ENCODE assay signal across 12 mouse cellular contexts in the genomic region with DNA sequence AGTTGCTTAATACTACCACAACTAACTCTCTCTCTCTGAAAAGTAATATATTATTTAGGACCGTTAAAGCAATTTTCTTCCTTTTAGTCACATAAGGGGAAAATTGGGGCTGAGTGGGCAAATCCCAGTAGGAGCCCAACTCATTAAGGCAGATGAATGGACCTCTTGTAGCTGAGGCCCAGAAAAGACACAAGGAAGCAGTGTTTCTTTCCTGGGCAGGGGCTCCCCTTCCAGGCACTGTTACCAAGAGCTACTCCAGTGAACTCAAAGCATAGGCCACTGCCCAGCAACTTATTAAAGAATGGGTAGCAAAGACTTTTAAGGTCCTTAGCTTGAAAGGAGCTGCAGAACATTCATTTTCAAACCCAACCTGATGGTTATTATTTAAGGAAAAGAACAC. TPM values are rescaled to one million over a fixed set of nuclear protein-coding genes. Genes with fewer than 3 reads are reported as not detected.
DNase-seq lines count a peak whose midpoint lies in the region; ATAC-seq lines count a peak whose summit lies in the region.
"Had no signal": no experiment of that assay in that cellular context is flagged by ENCODE, and none has a peak within 500 bp of the region (broad histone marks: within the 10 kb centered on the region; RNA-seq: fewer than 3 reads in every experiment).

No protein-coding gene starts in this region.

- H3K4me3 ChIP-seq in midbrain, embryonic 15.5 days, result no peak overlapping the region
- H3K4me3 ChIP-seq in midbrain, embryonic 11.5 days (ENCODE audit: low read depth, low read length), result no peak overlapping the region
- H3K4me3 ChIP-seq in forebrain, embryonic 16.5 days (replicated peaks; ENCODE audit: low read length), result no peak overlapping the region
- no peak overlapping the region for H3K4me3 ChIP-seq in heart, embryonic 11.5 days (ENCODE audit: low read depth, low read length)
- H3K4me3 ChIP-seq: heart, embryonic 12.5 days; intestine, embryonic 15.5 days had no signal

- no peak overlapping the region for H3K4me2 ChIP-seq in midbrain, embryonic 15.5 days
- H3K4me2 ChIP-seq in midbrain, embryonic 11.5 days, result no peak overlapping the region
- no peak overlapping the region for H3K4me2 ChIP-seq in forebrain, embryonic 16.5 days (ENCODE audit: low read length)
- no peak overlapping the region for H3K4me2 ChIP-seq in heart, embryonic 11.5 days
- H3K4me2 ChIP-seq: heart, embryonic 12.5 days; intestine, embryonic 15.5 days had no signal

- 47% methylated on average over 1 of the region's 1 CpGs for WGBS in midbrain, embryonic 15.5 days
- 68% methylated on average over 1 of the region's 1 CpGs for WGBS in midbrain, embryonic 11.5 days
- WGBS in forebrain, embryonic 16.5 days, result 0% methylated on average over 1 of the region's 1 CpGs
- WGBS in heart, embryonic 11.5 days (ENCODE audit: insufficient replicate concordance), result 90% methylated on average over 1 of the region's 1 CpGs

- H3K36me3 ChIP-seq in midbrain, embryonic 15.5 days (replicated peaks), result no peaks in the 10 kb centered on the region
- H3K36me3 ChIP-seq in midbrain, embryonic 11.5 days (ENCODE audit: control insufficient read depth, insufficient read depth, low read length), result no peaks in the 10 kb centered on the region
- H3K36me3 ChIP-seq in forebrain, embryonic 16.5 days (ENCODE audit: control insufficient read depth, insufficient read depth), result no peaks in the 10 kb centered on the region
- H3K36me3 ChIP-seq in heart, embryonic 11.5 days (ENCODE audit: control insufficient read depth, insufficient read depth, low read length), result no peaks in the 10 kb centered on the region
- H3K36me3 ChIP-seq: heart, embryonic 12.5 days; intestine, embryonic 15.5 days had no signal

- H3K27me3 ChIP-seq in midbrain, embryonic 15.5 days (replicated peaks), result no peaks in the 10 kb centered on the region
- no peaks in the 10 kb centered on the region for H3K27me3 ChIP-seq in midbrain, embryonic 11.5 days (ENCODE audit: control insufficient read depth, insufficient read depth, low read length)
- no peaks in the 10 kb centered on the region for H3K27me3 ChIP-seq in forebrain, embryonic 16.5 days (replicated peaks; ENCODE audit: control insufficient read depth, insufficient read depth, low read length)
- H3K27me3 ChIP-seq in heart, embryonic 11.5 days (ENCODE audit: control insufficient read depth, insufficient read depth, low read length), result no peaks in the 10 kb centered on the region
- H3K27me3 ChIP-seq: heart, embryonic 12.5 days; intestine, embryonic 15.5 days had no signal

- no peak overlapping the region for H3K27ac ChIP-seq in midbrain, embryonic 15.5 days
- H3K27ac ChIP-seq in midbrain, embryonic 11.5 days (ENCODE audit: low read depth, low read length), result no peak overlapping the region
- no peak overlapping the region for H3K27ac ChIP-seq in forebrain, embryonic 16.5 days (ENCODE audit: low read length)
- no peak overlapping the region for H3K27ac ChIP-seq in heart, embryonic 11.5 days (ENCODE audit: low read depth, low read length)
- H3K27ac ChIP-seq: intestine, embryonic 15.5 days had no signal

- H3K9me3 ChIP-seq in midbrain, embryonic 15.5 days, result no peaks in the 10 kb centered on the region
- no peaks in the 10 kb centered on the region for H3K9me3 ChIP-seq in midbrain, embryonic 11.5 days (ENCODE audit: control insufficient read depth, low read length)
- no peaks in the 10 kb centered on the region for H3K9me3 ChIP-seq in forebrain, embryonic 16.5 days (ENCODE audit: control insufficient read depth, low read length)
- no peaks in the 10 kb centered on the region for H3K9me3 ChIP-seq in heart, embryonic 11.5 days (replicated peaks; ENCODE audit: control insufficient read depth, low read length)
- H3K9me3 ChIP-seq: heart, embryonic 12.5 days; intestine, embryonic 15.5 days had no signal

- 0 out of 2 replicates have a peak, but pooled peaks have one; percentile 58 for ATAC-seq in midbrain, embryonic 15.5 days (replicated peaks)
- no peak for ATAC-seq in midbrain, embryonic 11.5 days (ENCODE audit: low FRiP score)
- ATAC-seq in forebrain, embryonic 16.5 days, result peak; percentile 93
- no peak for ATAC-seq in activated CD4-positive, CD25-positive, alpha-beta regulatory T cell, adult 4 months
- no peak for ATAC-seq in heart, embryonic 11.5 days (replicated peaks; ENCODE audit: insufficient number of reproducible peaks, low FRiP score, low TSS enrichment)
- ATAC-seq: intestine, embryonic 15.5 days had no signal

- peak; percentile 24 for DNase-seq in cerebellum, adult 11-12 months
- no peak for DNase-seq in cerebellum, postnatal 36 days
- DNase-seq in midbrain, embryonic 11.5 days (ENCODE audit: low spot score, missing footprints), result no peak
- peak; percentile 12 for DNase-seq in left cerebral cortex, postnatal 4 days
- DNase-seq: kidney, postnatal 4 days; lung, postnatal 36 days had no signal

- intact Hi-C loops in left cerebral cortex, postnatal 4 days (cut with DNase I), result no loop called here

- no peaks in the 10 kb centered on the region for H3K4me1 ChIP-seq in midbrain, embryonic 15.5 days
- no peaks in the 10 kb centered on the region for H3K4me1 ChIP-seq in midbrain, embryonic 11.5 days (ENCODE audit: control insufficient read depth, insufficient read depth, low read length)
- no peaks in the 10 kb centered on the region for H3K4me1 ChIP-seq in forebrain, embryonic 16.5 days (replicated peaks; ENCODE audit: control insufficient read depth, insufficient read depth, low read length)
- no peaks in the 10 kb centered on the region for H3K4me1 ChIP-seq in heart, embryonic 11.5 days (ENCODE audit: control insufficient read depth, insufficient read depth, low read length)
- H3K4me1 ChIP-seq: intestine, embryonic 15.5 days had no signal

- H3K9ac ChIP-seq in midbrain, embryonic 15.5 days, result no peak overlapping the region
- H3K9ac ChIP-seq in midbrain, embryonic 11.5 days (ENCODE audit: low read length), result no peak overlapping the region
- no peak overlapping the region for H3K9ac ChIP-seq in forebrain, embryonic 16.5 days (replicated peaks; ENCODE audit: low read depth, low read length)
- H3K9ac ChIP-seq in heart, embryonic 11.5 days (ENCODE audit: low read depth, low read length), result no peak overlapping the region
- H3K9ac ChIP-seq: heart, embryonic 12.5 days; intestine, embryonic 15.5 days had no signal

RNA-seq across cellular contexts. Expression of a gene that starts 22.5 kb away (rescaled TPM):
- 126 and 140 TPM in 2 replicates for polyA plus RNA-seq in midbrain, embryonic 15.5 days (2015; fragmentation: Nextera tagmentation; extraction: Ambion mirVana)
- polyA plus RNA-seq in midbrain, embryonic 11.5 days (2014; fragmentation: Nextera tagmentation; extraction: Ambion mirVana), result 389 and 403 TPM in 2 replicates
- polyA plus RNA-seq in forebrain, embryonic 16.5 days (2015; fragmentation: Nextera tagmentation; extraction: Ambion mirVana), result 214 and 245 TPM in 2 replicates
- 100 to 1,000 TPM in 1 of 2 experiments, 10 to 100 TPM in 1; 97.9 to 112 TPM for total RNA-seq in left cerebral cortex, postnatal 4 days (2021)
- 100 to 1,000 TPM; 287 to 330 TPM for polyA plus RNA-seq in activated CD4-positive, CD25-positive, alpha-beta regulatory T cell, adult 4 months (2017; shearing (Covaris generic))
- 446 and 456 TPM in 2 replicates for polyA plus RNA-seq in heart, embryonic 11.5 days (2014; fragmentation: Nextera tagmentation; extraction: Ambion mirVana)

Comparison
In these comparisons a context has a peak if more than half of its experiments do, and no peak if none do; other contexts are left out.
1. DNase-seq: peak in cerebellum, adult 11-12 months (single experiment) and left cerebral cortex, postnatal 4 days (single experiment); none in cerebellum, postnatal 36 days (0 of 2) and midbrain, embryonic 11.5 days (single experiment).
2. ATAC-seq: peak in midbrain, embryonic 15.5 days (single experiment) and forebrain, embryonic 16.5 days (single experiment); none in midbrain, embryonic 11.5 days (single experiment), activated CD4-positive, CD25-positive, alpha-beta regulatory T cell, adult 4 months (single experiment) and heart, embryonic 11.5 days (single experiment).